ENCODE assay signal across 24 mouse cellular contexts in genomic region chr1:40830712-40831507, GRCm38 (mm10). TPM values are rescaled to one million over a fixed set of nuclear protein-coding genes. Genes with fewer than 3 reads are reported as not detected.
"Had no signal": no experiment of that assay in that cellular context is flagged by ENCODE, and none has a peak within 500 bp of the region (broad histone marks: within the 10 kb centered on the region; RNA-seq: fewer than 3 reads in every experiment).

No protein-coding gene starts in this region.

- H3K9ac ChIP-seq: heart, embryonic 12.5 days; hindbrain, embryonic 12.5 days; hindbrain, embryonic 14.5 days; limb, embryonic 13.5 days; limb, embryonic 15.5 days; liver, embryonic 12.5 days; liver, embryonic 14.5 days had no signal

- H3K36me3 ChIP-seq: heart, embryonic 10.5 days; heart, embryonic 12.5 days; hindbrain, embryonic 10.5 days; hindbrain, embryonic 12.5 days; limb, embryonic 13.5 days; limb, embryonic 15.5 days; liver, embryonic 12.5 days had no signal

- ATAC-seq: hindbrain, embryonic 16.5 days; inflammation-experienced regulatory T-cells, adult 6 months; liver, embryonic 12.5 days had no signal

- H3K9me3 ChIP-seq: heart, embryonic 10.5 days; heart, embryonic 12.5 days; hindbrain, embryonic 10.5 days; hindbrain, embryonic 12.5 days; limb, embryonic 13.5 days; limb, embryonic 15.5 days; liver, embryonic 12.5 days had no signal

- H3K27ac ChIP-seq: heart, embryonic 10.5 days; hindbrain, embryonic 10.5 days; hindbrain, embryonic 12.5 days; hindbrain, embryonic 14.5 days; layer of hippocampus, adult 2 months; left cerebral cortex, adult 2 months; limb, embryonic 13.5 days; limb, embryonic 15.5 days; liver, embryonic 12.5 days; liver, embryonic 14.5 days had no signal

- DNase-seq: gastrocnemius, postnatal 25 days; heart, adult 18-20 months; heart, postnatal 10 days; heart, postnatal 4 days; kidney, adult 18-20 months; kidney, adult 8-10 months; kidney, postnatal 10 days; kidney, postnatal 25 days; kidney, postnatal 4 days; left cerebral cortex, postnatal 4 days had no signal

- H3K4me1 ChIP-seq: heart, embryonic 10.5 days; hindbrain, embryonic 10.5 days; hindbrain, embryonic 12.5 days; limb, embryonic 13.5 days; limb, embryonic 15.5 days; liver, embryonic 12.5 days had no signal

- H3K4me2 ChIP-seq: heart, embryonic 12.5 days; hindbrain, embryonic 12.5 days; hindbrain, embryonic 14.5 days; limb, embryonic 13.5 days; limb, embryonic 15.5 days; liver, embryonic 12.5 days had no signal

- H3K4me3 ChIP-seq: heart, embryonic 10.5 days; heart, embryonic 12.5 days; hindbrain, embryonic 10.5 days; hindbrain, embryonic 12.5 days; layer of hippocampus, adult 2 months; left cerebral cortex, adult 2 months; limb, embryonic 13.5 days; limb, embryonic 15.5 days; liver, embryonic 12.5 days had no signal

- H3K27me3 ChIP-seq: heart, embryonic 12.5 days; hindbrain, embryonic 12.5 days; limb, embryonic 13.5 days; limb, embryonic 15.5 days; liver, embryonic 12.5 days had no signal

RNA-seq across cellular contexts. Expression of gene Tmem182, which starts 25.5 kb away (rescaled TPM):
- polyA plus RNA-seq: hindbrain, embryonic 10.5 days; hindbrain, embryonic 14.5 days; inflammation-experienced regulatory T-cells, adult 6 months; liver, adult 2 months; liver, embryonic 12.5 days; liver, embryonic 14.5 days had no signal
